Mouse (Mus musculus) embryonic fibroblast, embryonic 13.5 days (primary cell): ENCODE data around the gene B3galt4.

Experiments
- CTCF ChIP-seq: IDR thresholded peaks from 2 replicates; pipeline ENCODE4 v1.5.1; 2011; ENCODE audit warnings: mild to moderate bottlenecking, control low read depth, low read length, moderate library complexity, borderline replicate concordance; ENCODE audit not compliant: insufficient read depth
- POLR2A ChIP-seq: IDR thresholded peaks from 2 replicates; pipeline ENCODE4 v1.6.1; 2011; ENCODE audit warnings: low read depth, mild to moderate bottlenecking, control low read depth, low read length, moderate library complexity

- TF ChIP-seq CTCF (no peak), POLR2A (peak; percentile 10; the same call in 1 of the 2 replicates)
Measured at GRCm38 (mm10) chr17:33916294-33916693, 35.0 kb downstream of the B3galt4 start.
